Mouse (Mus musculus) C2C12 (cell line): ENCODE results near the gene Ctnnbl1. TPM values are rescaled to one million over a fixed set of nuclear protein-coding genes. Genes with fewer than 3 reads are reported as not detected.

Experiments
- H3K27me3 ChIP-seq: one replicate; pipeline ENCODE4 v1.6.1; 2011; ENCODE audit not compliant: control insufficient read depth, insufficient read depth, insufficient read length
- H3K36me3 ChIP-seq: one replicate; pipeline ENCODE4 v1.6.1; 2011; ENCODE audit not compliant: control insufficient read depth, insufficient read depth
- H3K4me3 ChIP-seq: one replicate; pipeline ENCODE4 v1.5.1; 2011; ENCODE audit warnings: mild to moderate bottlenecking, control low read depth; ENCODE audit not compliant: poor library complexity, insufficient read depth, severe bottlenecking
- H3K79me2 ChIP-seq: one replicate; pipeline ENCODE4 v1.6.1; 2011; ENCODE audit not compliant: control insufficient read depth, insufficient read depth
- H3K79me3 ChIP-seq: one replicate; pipeline ENCODE4 v1.6.1; 2011; ENCODE audit warnings: low read depth, control low read depth
- H3ac ChIP-seq: one replicate; pipeline ENCODE3; 2011; ENCODE audit warnings: low read depth; ENCODE audit not compliant: control insufficient read depth, insufficient read length
- CEBPB ChIP-seq: IDR thresholded peaks from one replicate; pipeline ENCODE4 v1.6.1; 2011; ENCODE audit warnings: low read depth, mild to moderate bottlenecking, control low read depth, moderate library complexity
- CTCF ChIP-seq: IDR thresholded peaks from one replicate; pipeline ENCODE4 v1.5.1; 2011; ENCODE audit not compliant: control insufficient read depth, insufficient read depth, insufficient read length
- FOSL1 ChIP-seq: IDR thresholded peaks from one replicate; pipeline ENCODE4 v1.8.0; 2011; ENCODE audit warnings: mild to moderate bottlenecking, low read length; ENCODE audit not compliant: poor library complexity, insufficient read depth, severe bottlenecking
- MAX ChIP-seq: IDR thresholded peaks from one replicate; pipeline ENCODE4 v1.6.1; 2011; ENCODE audit warnings: mild to moderate bottlenecking, control low read depth
- MYOD1 ChIP-seq: IDR thresholded peaks from one replicate; pipeline ENCODE4 v1.6.1; 2011; ENCODE audit warnings: low read depth; ENCODE audit not compliant: control insufficient read depth, insufficient read length
- MYOG ChIP-seq: IDR thresholded peaks from one replicate; pipeline ENCODE4 v1.6.1; 2011; ENCODE audit not compliant: control insufficient read depth, insufficient read length; ENCODE audit errors: extremely low read depth
- USF1 ChIP-seq: IDR thresholded peaks from one replicate; pipeline ENCODE4 v1.6.1; 2011; ENCODE audit warnings: low read depth, mild to moderate bottlenecking, control low read depth, moderate library complexity
- polyA plus RNA-seq: library from polyadenylated mRNA; unstranded; fragments of >200 nt; fragmentation: generic; extraction: Trizol; gene quantifications from one replicate; pipeline ENCODE4 v1.2.1, GENCODE M21; 2012; ENCODE audit warnings: missing spikeins

The Ctnnbl1 gene
- polyA plus RNA-seq, 1 experiment = 42.0 TPM

GRCm38 (mm10) chr2:157801505-157802357, 64.5 kb downstream of the Ctnnbl1 start:
- no peak overlapping the region for H3ac ChIP-seq
- H3K27me3 ChIP-seq = no peaks in the 10 kb centered on the region
- H3K79me3 ChIP-seq = no peaks in the 10 kb centered on the region
- no peak overlapping the region for H3K4me3 ChIP-seq
- H3K36me3 ChIP-seq = no peaks in the 10 kb centered on the region
- TF ChIP-seq MAX (no peak), FOSL1 (no peak), CTCF (no peak), USF1 (no peak), CEBPB (no peak)
- H3K79me2 ChIP-seq = no peaks in the 10 kb centered on the region

- no peak for TF ChIP-seq MAX
- no peak for TF ChIP-seq CEBPB
- no peak for TF ChIP-seq CTCF
- TF ChIP-seq USF1 = no peak
- no peak for TF ChIP-seq FOSL1
- no peak for TF ChIP-seq MYOD1
- no peak for TF ChIP-seq MYOG
- Histone ChIP-seq H3K27me3 (no peaks in the 10 kb centered on the region), H3K36me3 (no peaks in the 10 kb centered on the region), H3K79me3 (no peaks in the 10 kb centered on the region), H3K79me2 (no peaks in the 10 kb centered on the region), H3ac (no peak overlapping the region), H3K4me3 (no peak overlapping the region)
Measured at GRCm38 (mm10) chr2:157802666-157803065, 65.5 kb downstream of the Ctnnbl1 start.

GRCm38 (mm10) chr2:157804388-157804787, 67.2 kb downstream of the Ctnnbl1 start:
- Histone ChIP-seq H3K79me2 (no peaks in the 10 kb centered on the region), H3ac (no peak overlapping the region), H3K36me3 (no peaks in the 10 kb centered on the region), H3K27me3 (no peaks in the 10 kb centered on the region), H3K4me3 (no peak overlapping the region), H3K79me3 (no peaks in the 10 kb centered on the region)
- no peak for TF ChIP-seq CTCF
- no peak for TF ChIP-seq MAX
- TF ChIP-seq USF1 = no peak
- TF ChIP-seq MYOD1 = no peak
- no peak for TF ChIP-seq FOSL1
- no peak for TF ChIP-seq MYOG
- no peak for TF ChIP-seq CEBPB

GRCm38 (mm10) chr2:157805091-157805490, 67.9 kb downstream of the Ctnnbl1 start:
- Histone ChIP-seq H3K79me3 (no peaks in the 10 kb centered on the region), H3K79me2 (no peaks in the 10 kb centered on the region), H3K4me3 (no peak overlapping the region), H3ac (no peak overlapping the region), H3K36me3 (peaks cover 4% of the 10 kb centered on the region), H3K27me3 (no peaks in the 10 kb centered on the region)
- TF ChIP-seq MYOG (no peak), CEBPB (no peak), USF1 (no peak), FOSL1 (no peak), MYOD1 (no peak), CTCF (no peak), MAX (no peak)

GRCm38 (mm10) chr2:157807076-157807475, 69.9 kb downstream of the Ctnnbl1 start:
- no peak overlapping the region for H3K4me3 ChIP-seq
- TF ChIP-seq USF1 (no peak), MYOD1 (no peak), MYOG (no peak), FOSL1 (no peak), CTCF (no peak), MAX (no peak), CEBPB (no peak)
- H3K79me3 ChIP-seq = no peaks in the 10 kb centered on the region
- H3K36me3 ChIP-seq = peaks cover 7% of the 10 kb centered on the region
- no peaks in the 10 kb centered on the region for H3K27me3 ChIP-seq
- no peaks in the 10 kb centered on the region for H3K79me2 ChIP-seq
- H3ac ChIP-seq = no peak overlapping the region
